Mouse (Mus musculus) liver, embryonic 11.5 days (tissue): ENCODE results near the gene Nova2. TPM values are rescaled to one million over a fixed set of nuclear protein-coding genes. Genes with fewer than 3 reads are reported as not detected.

Experiments
- ATAC-seq: fragments of 200-750 bp; cut with Nextera tagmentation; replicated peaks from 2 replicates; pipeline ENCODE4 v1.8.0; 2017; ENCODE audit warnings: moderate number of reproducible peaks, mild to moderate bottlenecking, moderate TSS enrichment, moderate library complexity; ENCODE audit not compliant: low FRiP score
- DNase-seq: peaks from one replicate; pipeline ENCODE4 v3.0.0-alpha.2; 2017; ENCODE audit warnings: low spot score
- H3K27ac ChIP-seq: fragments of 300-500 bp; sonication (generic); 2 replicates; pipeline ENCODE4 v1.5.1; 2014; ENCODE audit warnings: mild to moderate bottlenecking, low read depth, low read length, control low read depth
- H3K27me3 ChIP-seq: fragments of 300-500 bp; sonication (generic); replicated peaks from 2 replicates; pipeline ENCODE4 v1.6.1; 2014; ENCODE audit warnings: low read length, mixed read lengths; ENCODE audit not compliant: control insufficient read depth, insufficient read depth
- H3K36me3 ChIP-seq: fragments of 300-500 bp; sonication (generic); 2 replicates; pipeline ENCODE4 v1.6.1; 2014; ENCODE audit warnings: mild to moderate bottlenecking, low read length, moderate library complexity, mixed read lengths; ENCODE audit not compliant: control insufficient read depth, insufficient read depth
- H3K4me1 ChIP-seq: fragments of 300-500 bp; sonication (generic); replicated peaks from 2 replicates; pipeline ENCODE4 v1.6.1; 2014; ENCODE audit warnings: low read length, mixed read lengths; ENCODE audit not compliant: control insufficient read depth, insufficient read depth
- H3K4me2 ChIP-seq: fragments of 300-500 bp; sonication (generic); 2 replicates; pipeline ENCODE4 v1.6.1; 2014; ENCODE audit warnings: mild to moderate bottlenecking, control low read depth, moderate library complexity
- H3K4me3 ChIP-seq: fragments of 300-500 bp; sonication (generic); 2 replicates; pipeline ENCODE4 v1.5.1; 2014; ENCODE audit warnings: low read depth, low read length, control low read depth
- H3K9ac ChIP-seq: fragments of 300-500 bp; sonication (generic); 2 replicates; pipeline ENCODE4 v1.6.1; 2014; ENCODE audit warnings: low read depth, low read length, control low read depth
- H3K9me3 ChIP-seq: fragments of 300-500 bp; sonication (generic); 2 replicates; pipeline ENCODE4 v1.6.1; 2016; ENCODE audit warnings: low read length, inconsistent platforms, mixed read lengths; ENCODE audit not compliant: control insufficient read depth
- WGBS: fragments of 180-500 bp; shearing (Covaris S2); extraction: QIAGEN DNeasy Blood & Tissue Kit; methylation state at CpG from one replicate; pipeline ENCODE4 v1.1.7; 2014; 5-methylcytosine and 5-hydroxymethylcytosine counted together
- polyA plus RNA-seq: library from polyadenylated mRNA; unstranded; fragments of >200 nt; fragmentation: Nextera tagmentation; extraction: Ambion mirVana; gene quantifications from 2 replicates; pipeline ENCODE4 v1.2.1, GENCODE M21; 2014

Nova2 gene
- polyA plus RNA-seq, 1 experiment from 2014 or later, result 0.41 TPM

DNA sequence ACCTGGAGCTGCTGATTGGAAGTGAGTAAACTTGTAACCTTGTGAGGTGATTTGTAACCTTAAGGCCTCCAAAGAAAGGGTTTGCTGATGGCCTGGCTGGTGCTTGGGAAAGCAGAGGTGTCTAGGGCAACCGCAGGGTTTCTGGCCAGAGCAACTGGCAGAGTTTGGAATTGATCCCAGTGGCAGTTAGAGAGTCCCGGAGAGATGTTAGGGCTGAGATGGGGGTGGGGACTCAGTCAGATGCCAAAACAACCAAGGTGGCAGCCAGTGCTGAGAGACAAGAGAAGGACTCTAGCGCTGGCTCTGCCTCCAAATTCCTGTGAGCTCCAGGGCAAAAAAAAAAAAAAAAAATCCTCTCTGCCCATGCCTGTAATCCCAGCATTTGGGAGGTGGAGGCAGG is 7.8 kb upstream of the Nova2 start:
- no peak overlapping the region for H3K9ac ChIP-seq
- no peak overlapping the region for H3K4me2 ChIP-seq
- H3K9me3 ChIP-seq, result no peaks in the 10 kb centered on the region
- peaks cover 7% of the 10 kb centered on the region for H3K27me3 ChIP-seq
- no peaks in the 10 kb centered on the region for H3K4me1 ChIP-seq
- DNase-seq, result no peak
- 64% methylated on average over 3 of the region's 3 CpGs for WGBS
- H3K36me3 ChIP-seq, result no peaks in the 10 kb centered on the region
- no peak overlapping the region for H3K27ac ChIP-seq
- no peak overlapping the region for H3K4me3 ChIP-seq
- no peak for ATAC-seq

DNA sequence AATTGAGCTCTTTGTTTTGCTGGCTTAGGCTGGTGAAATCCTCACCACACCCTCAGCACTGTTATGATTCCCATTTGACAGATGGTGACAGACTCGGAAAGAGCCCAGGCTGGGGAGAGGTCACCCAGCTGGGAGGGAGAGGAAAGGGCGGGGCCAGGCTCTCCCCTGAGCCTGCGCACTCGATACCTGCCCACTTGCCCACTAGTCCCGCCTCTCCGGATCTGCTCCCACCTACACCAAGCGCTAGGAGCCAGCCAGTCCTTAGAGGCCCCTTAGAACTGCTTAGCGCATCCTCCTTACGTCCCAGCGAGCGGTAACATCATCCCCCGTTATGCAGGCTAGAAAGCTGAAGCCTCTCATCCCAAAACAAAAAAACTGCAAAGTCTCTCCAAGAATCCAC is 4.6 kb upstream of the Nova2 start:
- WGBS, result 1% methylated on average over 12 of the region's 12 CpGs
- no peak overlapping the region for H3K9ac ChIP-seq
- H3K4me2 ChIP-seq, result peak overlapping the region; percentile 30; the same call in 1 of the 2 replicates
- no peak for DNase-seq
- no peak overlapping the region for H3K27ac ChIP-seq
- no peaks in the 10 kb centered on the region for H3K36me3 ChIP-seq
- H3K4me3 ChIP-seq, result no peak overlapping the region
- peaks cover 37% of the 10 kb centered on the region for H3K27me3 ChIP-seq
- H3K9me3 ChIP-seq, result no peaks in the 10 kb centered on the region
- 0 out of 2 replicates have a peak, but pooled peaks have one; percentile 27 for ATAC-seq
- peaks cover 3% of the 10 kb centered on the region; the same call in 1 of the 2 replicates for H3K4me1 ChIP-seq

DNA sequence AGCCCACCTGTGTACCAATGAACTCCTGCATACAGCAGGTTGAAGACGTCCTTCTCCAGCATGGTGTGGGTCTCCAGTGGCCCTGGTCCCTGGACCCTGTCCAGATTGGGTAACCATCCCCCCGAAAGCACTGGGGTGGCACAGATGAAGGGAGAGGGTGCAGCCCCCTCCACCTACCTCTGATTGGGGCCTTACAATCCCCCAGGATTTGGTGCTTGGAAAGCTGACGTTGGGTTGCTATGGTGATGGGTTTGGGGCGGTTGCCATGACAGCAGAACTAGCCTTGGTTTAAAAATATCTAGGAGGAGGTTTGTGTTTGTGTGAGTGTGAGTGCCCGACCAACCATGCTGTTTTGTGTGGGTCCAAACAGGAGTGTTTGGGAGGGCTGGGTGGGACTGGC is 2.9 kb upstream of the Nova2 start:
- Histone ChIP-seq H3K27me3 (peaks cover 54% of the 10 kb centered on the region), H3K36me3 (no peaks in the 10 kb centered on the region), H3K9me3 (no peaks in the 10 kb centered on the region), H3K4me3 (no peak overlapping the region), H3K27ac (no peak overlapping the region), H3K4me2 (no peak overlapping the region), H3K4me1 (peaks cover 3% of the 10 kb centered on the region; the same call in 1 of the 2 replicates), H3K9ac (no peak overlapping the region)
- WGBS, result 52% methylated on average over 5 of the region's 5 CpGs
- DNase-seq (no peak), ATAC-seq (no peak)

DNA sequence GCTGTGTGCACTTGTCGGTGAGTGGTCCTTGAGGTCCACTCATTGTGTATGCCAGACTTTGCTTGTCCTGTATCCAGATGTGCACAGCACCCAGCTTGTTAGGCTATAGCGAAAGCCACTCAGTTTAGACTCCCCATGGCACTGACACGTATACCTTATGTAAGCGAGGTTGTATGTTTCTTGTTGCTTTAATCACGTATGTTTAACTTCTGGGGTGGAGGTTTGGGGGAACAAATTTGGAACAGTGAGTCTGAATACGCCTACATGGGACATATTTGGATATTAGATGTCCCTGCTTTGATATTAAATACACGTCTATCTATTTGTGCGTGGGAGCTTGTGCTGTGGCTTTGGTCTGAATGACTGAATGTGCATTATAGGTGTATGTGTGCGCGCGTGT is 2.4 kb upstream of the Nova2 start:
- no peak overlapping the region for H3K4me3 ChIP-seq
- H3K27me3 ChIP-seq, result peaks cover 59% of the 10 kb centered on the region
- H3K4me1 ChIP-seq, result peaks cover 3% of the 10 kb centered on the region; the same call in 1 of the 2 replicates
- no peaks in the 10 kb centered on the region for H3K36me3 ChIP-seq
- H3K27ac ChIP-seq, result no peak overlapping the region
- H3K9me3 ChIP-seq, result no peaks in the 10 kb centered on the region
- DNase-seq (no peak), ATAC-seq (no peak)
- WGBS, result 73% methylated on average over 11 of the region's 11 CpGs
- no peak overlapping the region for H3K4me2 ChIP-seq
- H3K9ac ChIP-seq, result no peak overlapping the region

DNA sequence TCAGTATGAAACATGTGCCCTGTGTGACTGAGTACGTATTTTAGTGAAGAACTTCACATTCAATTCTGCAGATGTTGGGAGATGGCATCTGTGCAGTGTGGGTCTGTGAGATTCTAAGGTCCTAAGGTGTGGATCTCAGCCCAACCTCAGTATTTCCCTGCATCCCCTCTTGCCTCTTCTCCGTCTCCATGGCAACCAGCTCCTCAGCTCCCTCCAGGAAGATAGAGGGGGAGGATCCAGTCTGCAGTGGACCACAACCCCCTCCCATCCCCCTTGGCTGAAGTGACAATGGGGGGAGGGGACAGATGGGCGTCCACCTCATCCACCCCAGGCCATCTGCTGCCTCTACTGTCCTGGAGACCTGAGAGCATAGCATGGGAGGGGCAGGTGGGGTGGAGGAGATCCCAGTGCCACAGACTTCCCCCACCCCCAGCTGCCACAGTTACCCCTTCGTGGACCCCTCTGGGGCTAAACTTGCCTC is 1.9 kb upstream of the Nova2 start:
- ATAC-seq (no peak), DNase-seq (no peak)
- no peak overlapping the region for H3K27ac ChIP-seq
- H3K4me3 ChIP-seq, result no peak overlapping the region
- H3K36me3 ChIP-seq, result no peaks in the 10 kb centered on the region
- WGBS, result 37% methylated on average over 4 of the region's 4 CpGs
- peaks cover 3% of the 10 kb centered on the region; the same call in 1 of the 2 replicates for H3K4me1 ChIP-seq
- H3K4me2 ChIP-seq, result no peak overlapping the region
- no peaks in the 10 kb centered on the region for H3K9me3 ChIP-seq
- no peak overlapping the region for H3K9ac ChIP-seq
- H3K27me3 ChIP-seq, result peaks cover 61% of the 10 kb centered on the region

DNA sequence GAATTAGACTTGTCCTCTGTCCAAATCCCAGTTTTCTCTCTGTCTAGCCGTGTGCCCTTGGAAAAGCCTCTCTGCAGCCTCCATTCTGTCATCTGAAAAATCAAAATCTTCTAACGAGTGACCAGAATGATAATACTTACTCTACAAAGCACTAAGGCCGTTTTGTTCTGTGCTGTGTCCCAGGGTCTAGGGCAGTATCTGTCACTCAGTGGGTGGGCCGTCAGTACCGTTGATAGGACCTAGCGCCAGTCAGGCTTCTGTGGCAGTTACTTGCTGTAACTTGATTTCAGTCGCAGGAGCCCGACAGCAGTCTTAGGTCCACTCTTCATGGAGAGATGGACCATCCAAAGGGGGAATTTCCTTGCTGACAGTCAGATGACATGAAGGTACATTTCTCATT is 1.4 kb upstream of the Nova2 start:
- H3K9ac ChIP-seq, result no peak overlapping the region
- H3K4me1 ChIP-seq, result peaks cover 3% of the 10 kb centered on the region; the same call in 1 of the 2 replicates
- H3K9me3 ChIP-seq, result no peaks in the 10 kb centered on the region
- no peak for ATAC-seq
- no peak overlapping the region for H3K4me2 ChIP-seq
- peaks cover 61% of the 10 kb centered on the region for H3K27me3 ChIP-seq
- no peak for DNase-seq
- no peak overlapping the region for H3K27ac ChIP-seq
- H3K36me3 ChIP-seq, result no peaks in the 10 kb centered on the region
- H3K4me3 ChIP-seq, result no peak overlapping the region
- WGBS, result 10% methylated on average over 8 of the region's 8 CpGs

DNA sequence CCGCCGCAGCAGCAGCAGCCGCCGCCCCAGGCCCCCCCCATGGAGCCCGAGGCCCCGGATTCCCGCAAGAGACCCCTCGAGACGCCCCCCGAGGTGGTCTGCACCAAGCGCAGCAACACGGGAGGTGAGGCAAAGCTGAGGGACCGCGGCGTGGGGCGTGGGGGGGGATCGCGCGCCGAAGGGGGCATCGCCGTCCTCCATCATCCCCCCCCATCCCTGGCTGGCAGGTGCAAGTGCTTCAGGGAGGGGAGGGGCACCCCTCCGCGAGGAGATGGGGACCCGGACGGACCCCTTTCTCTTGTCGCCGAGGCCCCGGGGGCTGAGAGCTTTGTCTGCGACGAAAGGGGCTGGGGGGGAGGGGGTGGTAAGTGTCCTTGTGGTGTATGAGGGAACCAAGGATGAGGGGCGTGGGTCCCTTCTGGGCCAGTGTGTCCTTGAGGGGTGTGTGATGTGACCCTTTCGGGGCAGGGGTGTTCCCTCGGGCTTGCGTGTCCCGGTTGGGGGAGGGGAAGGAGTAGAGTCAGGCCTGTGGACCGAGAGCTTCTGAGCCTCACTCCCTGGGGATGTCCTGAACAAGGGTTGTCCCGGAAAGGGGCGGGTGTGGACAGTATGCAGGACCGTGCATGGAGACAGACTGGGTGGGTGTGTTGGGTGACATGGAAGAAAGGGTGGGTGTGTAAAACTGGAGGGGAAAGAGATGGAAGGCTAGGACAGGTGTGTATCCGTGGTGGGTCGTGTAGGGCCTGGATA is 528 bp downstream of the Nova2 start:
- Histone ChIP-seq H3K27ac (no peak overlapping the region), H3K27me3 (peaks cover 63% of the 10 kb centered on the region), H3K4me1 (peaks cover 3% of the 10 kb centered on the region; the same call in 1 of the 2 replicates), H3K9me3 (no peaks in the 10 kb centered on the region), H3K36me3 (no peaks in the 10 kb centered on the region), H3K9ac (peak overlapping the region; percentile 43; the same call in 1 of the 2 replicates), H3K4me2 (peak overlapping the region; percentile 79), H3K4me3 (peak overlapping the region; percentile 56)
- WGBS, result 4% methylated on average over 31 of the region's 42 CpGs
- ATAC-seq (0 out of 2 replicates have a peak, but pooled peaks have one; percentile 44), DNase-seq (no peak)

DNA sequence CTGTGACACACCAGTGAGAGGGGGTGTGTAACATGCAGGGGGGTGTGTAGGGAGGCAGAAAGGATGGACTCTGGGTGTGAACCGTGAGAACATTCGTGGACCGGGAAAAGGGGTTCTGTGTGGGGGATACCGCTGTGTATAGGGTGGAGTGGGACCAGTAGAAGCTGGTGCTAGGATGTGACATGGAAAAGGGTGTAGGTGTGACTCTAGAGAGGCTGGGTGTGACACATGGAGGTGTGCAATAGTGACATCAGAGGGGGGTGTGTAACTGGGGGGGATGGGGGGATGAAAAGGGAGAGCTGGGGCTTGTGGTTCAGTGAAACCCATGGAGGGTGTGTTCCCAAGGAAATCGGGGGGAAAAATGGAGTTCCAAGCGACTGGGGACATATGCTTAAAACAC is 1.2 kb downstream of the Nova2 start:
- Histone ChIP-seq H3K36me3 (no peaks in the 10 kb centered on the region), H3K27ac (no peak overlapping the region), H3K9ac (no peak overlapping the region), H3K4me3 (no peak overlapping the region), H3K4me1 (peaks cover 3% of the 10 kb centered on the region; the same call in 1 of the 2 replicates), H3K9me3 (no peaks in the 10 kb centered on the region), H3K4me2 (peak overlapping the region; percentile 79; the same call in 1 of the 2 replicates), H3K27me3 (peaks cover 62% of the 10 kb centered on the region)
- DNase-seq (no peak), ATAC-seq (0 out of 2 replicates have a peak, but pooled peaks have one; percentile 7)
- 56% methylated on average over 6 of the region's 6 CpGs for WGBS

DNA sequence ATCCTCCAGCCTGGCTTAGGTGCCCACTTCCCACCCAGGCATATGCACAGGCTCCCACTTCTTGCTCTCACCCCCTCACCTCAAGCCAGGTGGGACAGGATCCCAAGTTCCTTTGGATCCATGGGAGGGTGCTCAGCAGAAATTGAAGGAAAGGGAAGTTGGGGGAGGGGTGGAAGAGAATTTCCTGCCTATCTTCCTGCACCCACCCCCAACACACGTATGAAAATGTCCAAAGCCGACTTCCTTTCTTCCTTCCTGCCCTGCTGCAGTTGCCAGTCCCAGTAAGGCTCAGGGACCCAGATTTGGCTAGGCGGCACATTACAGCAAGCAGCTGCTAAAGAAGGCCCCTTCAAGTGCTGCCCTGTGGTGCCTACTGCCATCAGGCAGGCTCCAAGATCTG is 2.1 kb downstream of the Nova2 start:
- Histone ChIP-seq H3K4me2 (no peak overlapping the region), H3K36me3 (no peaks in the 10 kb centered on the region), H3K27ac (no peak overlapping the region), H3K9me3 (no peaks in the 10 kb centered on the region), H3K4me1 (peaks cover 3% of the 10 kb centered on the region; the same call in 1 of the 2 replicates), H3K27me3 (peaks cover 58% of the 10 kb centered on the region), H3K9ac (no peak overlapping the region), H3K4me3 (no peak overlapping the region; the same call in 1 of the 2 replicates)
- DNase-seq (no peak), ATAC-seq (no peak)
- 24% methylated on average over 3 of the region's 3 CpGs for WGBS
